Mouse (Mus musculus) limb, embryonic 13.5 days (tissue): ENCODE measurements around the gene Rnf212b. TPM values are rescaled to one million over a fixed set of nuclear protein-coding genes. Genes with fewer than 3 reads are reported as not detected.

Experiments
- ATAC-seq: fragments of 200-750 bp; cut with Nextera tagmentation; 2 replicates; pipeline ENCODE4 v1.8.0; 2017; ENCODE audit warnings: low read depth, moderate number of reproducible peaks, moderate TSS enrichment; ENCODE audit not compliant: low FRiP score
- H3K27ac ChIP-seq: fragments of 300-500 bp; sonication (generic); 2 replicates; pipeline ENCODE4 v1.5.1; 2015; ENCODE audit warnings: inconsistent platforms, mild to moderate bottlenecking, moderate library complexity
- H3K27me3 ChIP-seq: fragments of 300-500 bp; sonication (generic); 2 replicates; pipeline ENCODE4 v1.6.1; 2015; ENCODE audit warnings: mild to moderate bottlenecking, inconsistent platforms
- H3K36me3 ChIP-seq: fragments of 300-500 bp; sonication (generic); 2 replicates; pipeline ENCODE4 v1.6.1; 2015; ENCODE audit warnings: inconsistent platforms, mild to moderate bottlenecking, moderate library complexity
- H3K4me1 ChIP-seq: fragments of 300-500 bp; sonication (generic); 2 replicates; pipeline ENCODE4 v1.6.1; 2015; ENCODE audit warnings: inconsistent platforms
- H3K4me2 ChIP-seq: fragments of 300-500 bp; sonication (generic); replicated peaks from 2 replicates; pipeline ENCODE4 v1.6.1; 2015; ENCODE audit warnings: inconsistent platforms, mild to moderate bottlenecking, moderate library complexity
- H3K4me3 ChIP-seq: fragments of 300-500 bp; sonication (generic); 2 replicates; pipeline ENCODE4 v1.5.1; 2015; ENCODE audit warnings: moderate library complexity, mild to moderate bottlenecking, inconsistent platforms
- H3K9ac ChIP-seq: fragments of 300-500 bp; sonication (generic); 2 replicates; pipeline ENCODE4 v1.6.1; 2015; ENCODE audit warnings: mild to moderate bottlenecking, inconsistent platforms
- H3K9me3 ChIP-seq: fragments of 300-500 bp; sonication (generic); 2 replicates; pipeline ENCODE4 v1.6.1; 2016; ENCODE audit warnings: inconsistent platforms
- WGBS: fragments of 180-500 bp; shearing (Covaris S2); methylation state at CpG from one replicate; pipeline ENCODE4 v1.1.7; 2015; 5-methylcytosine and 5-hydroxymethylcytosine counted together
- polyA plus RNA-seq: library from polyadenylated mRNA; unstranded; fragments of >200 nt; fragmentation: Nextera tagmentation; extraction: Ambion mirVana; gene quantifications from 2 replicates; pipeline ENCODE4 v1.2.1, GENCODE M21; 2015

Gene Rnf212b
- polyA plus RNA-seq, 1 experiment from 2014 or later: not detected

DNA sequence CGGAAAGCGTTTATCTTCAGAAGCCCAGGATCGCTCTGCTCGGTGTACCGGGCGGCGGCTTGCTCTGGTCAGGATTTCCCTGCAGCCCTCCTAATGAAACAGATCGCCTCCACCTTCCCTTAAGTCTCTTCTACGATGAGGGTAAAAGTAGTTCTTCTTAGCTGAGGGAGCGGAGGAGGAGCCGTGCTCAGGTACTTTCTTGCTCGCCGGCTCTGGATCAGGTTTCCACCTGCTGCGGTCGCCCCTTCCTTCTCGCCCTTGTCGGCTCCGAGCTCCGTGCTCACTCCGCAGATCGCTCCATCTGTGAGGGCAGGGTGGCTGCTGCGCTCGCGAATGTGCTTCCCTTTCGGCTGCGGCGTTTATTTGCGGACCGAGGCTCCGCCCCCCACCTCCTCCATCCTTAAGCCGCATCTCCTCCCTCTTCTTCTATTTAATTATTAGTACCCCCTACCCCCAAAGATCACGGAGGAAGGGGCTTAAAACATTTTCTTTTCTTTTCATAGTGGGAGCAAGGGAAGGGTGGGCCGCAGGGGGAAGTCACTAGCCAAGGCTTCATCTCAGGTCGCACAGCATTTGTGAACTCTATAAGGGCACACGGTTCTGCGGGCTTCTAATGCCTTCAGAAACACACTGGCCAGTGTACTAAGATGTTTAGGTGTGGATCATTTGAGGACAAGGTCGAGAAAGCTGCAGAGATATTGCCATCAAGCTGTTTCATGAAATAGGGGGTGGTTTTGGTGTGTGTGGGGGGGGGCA, 32.2 kb upstream of the Rnf212b start, which contains the start of gene Slc7a8:
Slc7a8 (minus strand) TSS at position 337 of the 756 bp plus-strand sequence.
- 0 out of 2 replicates have a peak, but pooled peaks have one; percentile 28 for ATAC-seq
- Histone ChIP-seq H3K9ac (peak within 1 kb of the TSS; percentile 56), H3K4me1 (0 out of 2 replicates have a peak, but pooled peaks cover 5% of the 10 kb centered on the region), H3K36me3 (no peaks in the 10 kb centered on the region), H3K4me2 (peak within 1 kb of the TSS; percentile 81), H3K9me3 (no peaks in the 10 kb centered on the region), H3K27ac (no peak within 1 kb of the TSS), H3K27me3 (peaks cover 47% of the 10 kb centered on the region), H3K4me3 (peak within 1 kb of the TSS; percentile 46)
- WGBS: 2% methylated on average over 37 of the region's 37 CpGs

- no peak overlapping the region for H3K9ac ChIP-seq
- peaks cover 47% of the 10 kb centered on the region for H3K27me3 ChIP-seq
- H3K4me1 ChIP-seq: 0 out of 2 replicates have a peak, but pooled peaks cover 5% of the 10 kb centered on the region
- H3K4me3 ChIP-seq: no peak overlapping the region
- H3K9me3 ChIP-seq: no peaks in the 10 kb centered on the region
- 88% methylated on average over 6 of the region's 6 CpGs for WGBS
- no peak for ATAC-seq
- H3K4me2 ChIP-seq: no peak overlapping the region
- H3K36me3 ChIP-seq: no peaks in the 10 kb centered on the region
- H3K27ac ChIP-seq: no peak overlapping the region
Measured at GRCm38 (mm10) chr14:54782971-54783370, 31.0 kb upstream of the Rnf212b start.

DNA sequence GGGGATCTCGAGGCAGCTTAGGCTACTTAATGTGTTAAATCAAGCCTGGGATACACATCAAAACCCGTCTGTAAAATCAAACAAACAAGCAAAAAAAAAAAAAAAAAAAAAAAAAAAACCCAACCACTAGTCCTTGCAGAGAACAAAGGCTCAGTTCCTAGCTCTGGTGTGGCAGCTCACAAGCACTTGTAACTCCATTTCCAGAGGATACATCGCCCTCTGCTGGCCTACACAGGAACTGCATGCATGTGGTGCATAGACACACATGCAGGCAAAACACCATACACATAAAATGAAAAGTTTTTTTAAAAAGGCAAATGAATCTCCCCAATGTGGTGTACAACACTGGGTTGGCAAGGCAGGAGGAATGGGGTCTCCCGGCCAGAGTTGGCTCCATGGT, 28.0 kb upstream of the Rnf212b start:
- H3K36me3 ChIP-seq: no peaks in the 10 kb centered on the region
- H3K9ac ChIP-seq: no peak overlapping the region
- 0 out of 2 replicates have a peak, but pooled peaks cover 2% of the 10 kb centered on the region for H3K4me1 ChIP-seq
- H3K27me3 ChIP-seq: peaks cover 24% of the 10 kb centered on the region
- no peak overlapping the region for H3K4me2 ChIP-seq
- no peaks in the 10 kb centered on the region for H3K9me3 ChIP-seq
- no peak overlapping the region for H3K27ac ChIP-seq
- 52% methylated on average over 4 of the region's 4 CpGs for WGBS
- H3K4me3 ChIP-seq: no peak overlapping the region
- ATAC-seq: no peak

- Histone ChIP-seq H3K4me1 (no peaks in the 10 kb centered on the region), H3K27ac (no peak overlapping the region), H3K9ac (no peak overlapping the region), H3K9me3 (no peaks in the 10 kb centered on the region), H3K27me3 (peaks cover 18% of the 10 kb centered on the region), H3K36me3 (no peaks in the 10 kb centered on the region), H3K4me2 (no peak overlapping the region), H3K4me3 (no peak overlapping the region)
- ATAC-seq: no peak
- 65% methylated on average over 10 of the region's 10 CpGs for WGBS
Measured at GRCm38 (mm10) chr14:54786489-54786888, 27.5 kb upstream of the Rnf212b start.

DNA sequence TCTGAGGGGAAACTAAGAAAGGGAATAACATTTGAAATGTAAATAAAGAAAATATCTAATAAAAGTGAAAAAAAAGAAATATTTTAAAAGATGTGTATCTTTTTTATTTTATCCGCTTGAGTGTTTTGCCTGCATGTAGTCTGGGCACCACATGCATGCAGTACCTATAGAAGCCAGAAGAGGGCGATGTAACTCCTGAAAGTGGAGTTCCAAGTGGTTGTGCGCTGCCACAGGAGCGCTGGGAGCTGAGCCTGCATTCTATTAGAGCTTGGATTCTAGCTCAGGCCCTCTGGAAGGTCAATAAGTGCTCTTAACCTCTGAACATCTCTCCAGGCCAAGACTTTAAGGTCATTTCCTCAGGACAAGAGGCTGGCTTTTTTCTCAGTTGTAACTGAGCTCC, 26.7 kb upstream of the Rnf212b start:
- Histone ChIP-seq H3K9me3 (no peaks in the 10 kb centered on the region), H3K4me1 (no peaks in the 10 kb centered on the region), H3K36me3 (no peaks in the 10 kb centered on the region), H3K27ac (no peak overlapping the region), H3K4me3 (no peak overlapping the region), H3K9ac (no peak overlapping the region), H3K4me2 (no peak overlapping the region), H3K27me3 (peaks cover 11% of the 10 kb centered on the region)
- 50% methylated on average over 4 of the region's 4 CpGs for WGBS
- no peak for ATAC-seq

GRCm38 (mm10) chr14:54788231-54788630, 25.7 kb upstream of the Rnf212b start:
- Histone ChIP-seq H3K36me3 (no peaks in the 10 kb centered on the region), H3K9ac (no peak overlapping the region), H3K4me2 (no peak overlapping the region), H3K4me1 (no peaks in the 10 kb centered on the region), H3K9me3 (no peaks in the 10 kb centered on the region), H3K4me3 (no peak overlapping the region), H3K27me3 (peaks cover 2% of the 10 kb centered on the region; the same call in 1 of the 2 replicates), H3K27ac (no peak overlapping the region)
- 92% methylated on average over 5 of the region's 5 CpGs for WGBS
- ATAC-seq: no peak

GRCm38 (mm10) chr14:54792166-54792565, 21.8 kb upstream of the Rnf212b start:
- Histone ChIP-seq H3K36me3 (no peaks in the 10 kb centered on the region), H3K27ac (no peak overlapping the region), H3K27me3 (no peaks in the 10 kb centered on the region), H3K4me3 (no peak overlapping the region), H3K4me1 (no peaks in the 10 kb centered on the region), H3K4me2 (no peak overlapping the region), H3K9ac (no peak overlapping the region), H3K9me3 (no peaks in the 10 kb centered on the region)
- 75% methylated on average over 6 of the region's 6 CpGs for WGBS
- no peak for ATAC-seq

GRCm38 (mm10) chr14:54793351-54793750, 20.6 kb upstream of the Rnf212b start:
- no peak for ATAC-seq
- Histone ChIP-seq H3K9me3 (no peaks in the 10 kb centered on the region), H3K36me3 (no peaks in the 10 kb centered on the region), H3K4me2 (no peak overlapping the region), H3K27ac (no peak overlapping the region), H3K9ac (no peak overlapping the region), H3K4me3 (no peak overlapping the region), H3K4me1 (no peaks in the 10 kb centered on the region), H3K27me3 (no peaks in the 10 kb centered on the region)
- 76% methylated on average over 1 of the region's 1 CpGs for WGBS

DNA sequence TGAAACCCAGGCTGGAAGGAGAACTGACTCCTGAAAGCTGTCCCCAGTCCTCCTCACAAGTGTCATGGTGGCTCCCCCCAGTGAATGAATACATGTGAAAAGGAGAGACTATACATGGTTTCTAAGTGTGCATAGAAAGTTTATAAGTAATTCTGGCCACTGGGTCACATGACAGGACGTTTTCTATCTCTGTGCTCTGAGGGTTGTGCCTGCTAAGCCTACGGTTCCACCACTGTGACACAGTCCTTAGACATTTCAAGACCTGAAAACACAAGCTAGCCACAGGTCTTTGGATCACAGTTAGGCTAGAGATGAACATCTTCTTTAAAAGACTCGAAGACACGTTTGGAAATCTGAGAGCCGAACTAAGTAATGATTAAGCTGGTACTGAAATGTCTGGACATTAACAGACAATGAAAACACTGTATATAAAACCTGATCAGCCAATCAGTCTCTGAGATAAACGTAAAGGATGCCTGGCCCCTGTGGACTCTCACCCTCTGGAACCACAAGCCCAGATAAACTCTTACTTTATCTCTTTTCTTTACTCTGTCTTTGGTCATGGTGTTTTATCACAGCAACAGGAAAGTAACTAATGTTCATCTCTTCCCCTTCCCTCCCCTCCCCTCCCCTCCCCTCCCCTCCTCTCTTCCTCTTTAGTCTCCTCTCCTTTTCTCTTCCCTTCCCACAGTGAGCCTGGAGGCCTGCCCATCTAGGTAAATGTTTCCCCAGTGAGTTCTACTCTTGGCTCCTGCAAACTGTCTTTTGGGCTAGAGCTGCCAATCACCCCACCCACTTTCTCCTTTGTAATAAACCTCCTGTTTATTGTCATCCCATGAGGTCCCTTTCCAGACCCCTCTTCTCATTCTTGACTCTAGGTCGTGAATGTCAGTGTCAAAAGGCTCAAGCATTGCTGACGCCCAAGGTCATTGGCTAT, 19.8 kb upstream of the Rnf212b start:
- no peaks in the 10 kb centered on the region for H3K27me3 ChIP-seq
- H3K4me2 ChIP-seq: no peak overlapping the region
- H3K9me3 ChIP-seq: no peaks in the 10 kb centered on the region
- H3K4me1 ChIP-seq: no peaks in the 10 kb centered on the region
- H3K9ac ChIP-seq: no peak overlapping the region
- 78% methylated on average over 8 of the region's 8 CpGs for WGBS
- H3K4me3 ChIP-seq: no peak overlapping the region
- no peak for ATAC-seq
- H3K27ac ChIP-seq: no peak overlapping the region
- H3K36me3 ChIP-seq: no peaks in the 10 kb centered on the region

GRCm38 (mm10) chr14:54795901-54796300, 18.0 kb upstream of the Rnf212b start:
- Histone ChIP-seq H3K4me1 (no peaks in the 10 kb centered on the region), H3K4me3 (no peak overlapping the region), H3K27ac (no peak overlapping the region), H3K4me2 (no peak overlapping the region), H3K9me3 (no peaks in the 10 kb centered on the region), H3K27me3 (peaks cover 9% of the 10 kb centered on the region), H3K36me3 (no peaks in the 10 kb centered on the region), H3K9ac (no peak overlapping the region)
- WGBS: 84% methylated on average over 1 of the region's 1 CpGs
- no peak for ATAC-seq

- H3K9me3 ChIP-seq: no peaks in the 10 kb centered on the region
- no peaks in the 10 kb centered on the region for H3K36me3 ChIP-seq
- H3K27ac ChIP-seq: no peak overlapping the region
- H3K4me2 ChIP-seq: no peak overlapping the region
- WGBS: 92% methylated on average over 15 of the region's 15 CpGs
- no peak overlapping the region for H3K4me3 ChIP-seq
- no peak for ATAC-seq
- H3K9ac ChIP-seq: no peak overlapping the region
- no peaks in the 10 kb centered on the region for H3K4me1 ChIP-seq
- H3K27me3 ChIP-seq: peaks cover 9% of the 10 kb centered on the region
Measured at GRCm38 (mm10) chr14:54796760-54797159, 17.2 kb upstream of the Rnf212b start.

DNA sequence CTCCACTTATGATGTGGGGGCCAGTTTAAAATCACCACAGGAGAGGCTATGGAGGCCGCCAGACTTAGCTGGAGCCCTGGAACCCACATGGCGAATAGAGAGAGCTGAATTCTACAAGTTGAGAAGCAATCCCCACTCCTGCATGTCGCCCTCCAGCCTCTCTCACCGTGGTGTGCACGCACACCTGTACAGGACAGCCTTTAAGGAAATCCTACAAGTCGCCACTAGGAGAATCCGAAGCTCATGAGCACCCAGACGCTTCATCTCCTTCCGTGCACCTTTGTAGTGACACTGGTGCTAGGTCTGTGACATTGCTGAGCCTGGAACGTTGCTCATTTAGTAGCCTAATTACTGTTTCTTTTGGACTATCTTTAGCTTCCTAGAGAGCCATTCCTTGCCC, 14.3 kb upstream of the Rnf212b start:
- no peak overlapping the region for H3K9ac ChIP-seq
- no peak overlapping the region for H3K27ac ChIP-seq
- H3K27me3 ChIP-seq: peaks cover 9% of the 10 kb centered on the region
- no peaks in the 10 kb centered on the region for H3K4me1 ChIP-seq
- H3K4me3 ChIP-seq: no peak overlapping the region
- H3K9me3 ChIP-seq: no peaks in the 10 kb centered on the region
- H3K36me3 ChIP-seq: no peaks in the 10 kb centered on the region
- ATAC-seq: no peak
- WGBS: 47% methylated on average over 10 of the region's 10 CpGs
- H3K4me2 ChIP-seq: no peak overlapping the region
